11 mouse cellular contexts compared by ENCODE assay signal in genomic region chr11:79336722-79337267, GRCm38 (mm10). TPM values are rescaled to one million over a fixed set of nuclear protein-coding genes. Genes with fewer than 3 reads are reported as not detected.
DNase-seq lines count a peak whose midpoint lies in the region; ATAC-seq and TF ChIP-seq lines count a peak whose summit lies in the region.
"Had no signal": no experiment of that assay in that cellular context is flagged by ENCODE, and none has a peak within 500 bp of the region (broad histone marks: within the 10 kb centered on the region; RNA-seq: fewer than 3 reads in every experiment).

No protein-coding gene starts in this region.

- H3K27ac ChIP-seq in spleen, adult 2 months (ENCODE audit: insufficient read depth, low read length): no peak overlapping the region
- no peak overlapping the region for H3K27ac ChIP-seq in midbrain, embryonic 15.5 days
- H3K27ac ChIP-seq: heart, embryonic 15.5 days; midbrain, embryonic 12.5 days had no signal

- H3K27me3 ChIP-seq in spleen, adult 2 months (ENCODE audit: control insufficient read depth, insufficient read depth, low read length): no peaks in the 10 kb centered on the region
- no peaks in the 10 kb centered on the region for H3K27me3 ChIP-seq in midbrain, embryonic 15.5 days (replicated peaks)
- H3K27me3 ChIP-seq: heart, embryonic 15.5 days had no signal

- no peak overlapping the region for H3K4me3 ChIP-seq in spleen, adult 2 months (ENCODE audit: extremely low read depth, insufficient read depth, insufficient read length)
- H3K4me3 ChIP-seq in midbrain, embryonic 15.5 days: no peak overlapping the region
- H3K4me3 ChIP-seq: erythroblast, embryonic 14.5 days; heart, embryonic 15.5 days; midbrain, embryonic 12.5 days had no signal

- WGBS in spleen, adult 2 months: 91% methylated on average over 5 of the region's 5 CpGs
- WGBS in midbrain, embryonic 15.5 days: 89% methylated on average over 5 of the region's 5 CpGs

- H3K4me1 ChIP-seq in spleen, adult 2 months (ENCODE audit: control insufficient read depth, insufficient read depth, insufficient read length): peaks cover 2% of the 10 kb centered on the region
- H3K4me1 ChIP-seq in midbrain, embryonic 15.5 days: peaks cover 20% of the 10 kb centered on the region

- no peaks in the 10 kb centered on the region for H3K36me3 ChIP-seq in spleen, adult 2 months (ENCODE audit: control insufficient read depth, insufficient read depth, low read length)
- H3K36me3 ChIP-seq in midbrain, embryonic 15.5 days (replicated peaks): no peaks in the 10 kb centered on the region
- H3K36me3 ChIP-seq: heart, embryonic 15.5 days; midbrain, embryonic 12.5 days had no signal

- H3K4me2 ChIP-seq in midbrain, embryonic 15.5 days: no peak overlapping the region
- H3K4me2 ChIP-seq: heart, embryonic 15.5 days; midbrain, embryonic 12.5 days had no signal

- no peak for ATAC-seq in midbrain, embryonic 15.5 days (replicated peaks)

- no peaks in the 10 kb centered on the region for H3K9me3 ChIP-seq in midbrain, embryonic 15.5 days
- H3K9me3 ChIP-seq: heart, embryonic 15.5 days; midbrain, embryonic 12.5 days had no signal

- peak; percentile 33; the same call in 1 of the 2 replicates for TF ChIP-seq CTCF in brain, embryonic 14.5 days (IDR thresholded peaks at IDR 0.05; ENCODE audit: borderline replicate concordance, extremely low read depth, insufficient read depth, insufficient read length)
- peak; percentile 38; the same call in 1 of the 2 replicates for TF ChIP-seq CTCF in spleen, adult 2 months (IDR thresholded peaks at IDR 0.05; ENCODE audit: extremely low read depth, insufficient read depth, insufficient read length, insufficient replicate concordance)

- no peak overlapping the region for H3K9ac ChIP-seq in midbrain, embryonic 15.5 days
- H3K9ac ChIP-seq: heart, embryonic 15.5 days; midbrain, embryonic 12.5 days had no signal

- peak; percentile 24 for DNase-seq in kidney, adult 9 months
- DNase-seq in kidney, postnatal 14 days: no peak
- DNase-seq in ES-CJ7 (ENCODE audit: low read depth, low spot score): peak; percentile 74
- DNase-seq in brain, embryonic 14.5 days (ENCODE audit: low read depth): no peak
- peak; percentile 8 for DNase-seq in spleen, adult 2 months (ENCODE audit: low read depth in 1 of 2, low spot score in 2 of 2)
- no peak for DNase-seq in right cerebral cortex, postnatal 25 days
- DNase-seq: adrenal gland, adult 2 months had no signal

- no peak for TF ChIP-seq POLR2A in brain, embryonic 14.5 days (IDR thresholded peaks at IDR 0.05; ENCODE audit: borderline replicate concordance, extremely low read depth, insufficient read depth, insufficient read length, poor library complexity, severe bottlenecking)
- TF ChIP-seq POLR2A in spleen, adult 2 months (IDR thresholded peaks at IDR 0.05; ENCODE audit: low read depth, low read length): no peak

RNA-seq across cellular contexts. Expression of gene Nf1, which starts 2.7 kb away (rescaled TPM):
- 27.8 and 41.7 TPM in 2 replicates for polyA plus RNA-seq in brain, embryonic 14.5 days (2012; rRNA removed)
- 4.4 and 5.7 TPM in 2 replicates for polyA plus RNA-seq in spleen, adult 2 months (2012; rRNA removed)
- 6.1 and 7.0 TPM in 2 replicates for polyA plus RNA-seq in midbrain, embryonic 15.5 days (2015; fragmentation: Nextera tagmentation; extraction: Ambion mirVana)

RNA-seq across cellular contexts. Expression of gene Gm9964, which starts 40.1 kb away (rescaled TPM):
- polyA plus RNA-seq in brain, embryonic 14.5 days (2012; rRNA removed): not detected in 2 replicates
- polyA plus RNA-seq in spleen, adult 2 months (2012; rRNA removed): not detected in 2 replicates
- not detected in 2 replicates for polyA plus RNA-seq in midbrain, embryonic 15.5 days (2015; fragmentation: Nextera tagmentation; extraction: Ambion mirVana)
- polyA plus RNA-seq: adrenal gland, adult 2 months; erythroblast, embryonic 14.5 days; heart, embryonic 15.5 days; midbrain, embryonic 12.5 days had no signal

Comparison
In these comparisons a context has a peak if more than half of its experiments do, and no peak if none do; other contexts are left out.
1. DNase-seq: peak in kidney, adult 9 months (single experiment), ES-CJ7 (single experiment) and spleen, adult 2 months (2 of 2); none in kidney, postnatal 14 days (single experiment), brain, embryonic 14.5 days (single experiment) and right cerebral cortex, postnatal 25 days (single experiment).